Mouse (Mus musculus): Measurements from ENCODE around the gene Tmem45b.

Gene Tmem45b

DNA sequence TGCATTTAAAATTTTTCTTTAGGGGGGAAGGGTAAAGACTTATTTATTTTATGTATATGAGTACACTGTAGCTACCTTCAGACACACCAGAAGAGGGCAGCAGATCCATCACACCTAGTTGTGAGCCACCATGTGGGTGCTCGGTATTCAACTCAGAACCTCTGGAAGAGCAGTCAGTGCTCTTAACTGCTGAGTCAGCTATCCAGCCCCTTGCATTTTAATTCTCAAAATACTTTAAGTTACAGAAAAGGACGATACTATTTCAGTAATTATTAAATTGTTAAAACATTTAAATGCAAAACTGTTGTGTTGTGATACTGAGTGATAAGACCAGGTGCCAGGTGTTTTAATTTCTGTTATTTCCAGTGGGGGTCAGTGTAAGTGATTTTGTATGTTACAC, 60.0 kb downstream of the Tmem45b start:
- no peak for DNase-seq (ENCODE audit: low spot score in 2 of 2)

DNA sequence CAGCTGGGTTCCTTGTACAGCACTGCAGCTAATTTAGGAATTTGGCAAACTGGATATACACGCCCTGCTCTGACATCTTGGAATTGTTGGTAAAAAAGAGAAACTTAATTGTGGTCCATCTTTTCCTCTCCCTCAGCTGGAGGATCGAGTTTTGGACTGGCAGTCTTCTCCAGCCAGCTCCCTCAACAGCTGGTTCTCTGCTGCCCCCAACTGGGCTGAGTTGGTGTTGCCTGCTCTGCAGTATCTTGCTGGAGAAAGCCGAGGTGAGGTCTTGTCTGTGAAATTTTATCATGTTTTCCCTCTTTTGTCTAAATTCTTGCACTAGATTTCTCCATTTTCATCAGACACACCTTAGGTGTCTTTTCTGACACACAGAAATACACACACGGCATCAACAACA, 63.8 kb downstream of the Tmem45b start:
- DNase-seq (ENCODE audit: low spot score in 2 of 2), result peak; percentile 37 to 71

DNA sequence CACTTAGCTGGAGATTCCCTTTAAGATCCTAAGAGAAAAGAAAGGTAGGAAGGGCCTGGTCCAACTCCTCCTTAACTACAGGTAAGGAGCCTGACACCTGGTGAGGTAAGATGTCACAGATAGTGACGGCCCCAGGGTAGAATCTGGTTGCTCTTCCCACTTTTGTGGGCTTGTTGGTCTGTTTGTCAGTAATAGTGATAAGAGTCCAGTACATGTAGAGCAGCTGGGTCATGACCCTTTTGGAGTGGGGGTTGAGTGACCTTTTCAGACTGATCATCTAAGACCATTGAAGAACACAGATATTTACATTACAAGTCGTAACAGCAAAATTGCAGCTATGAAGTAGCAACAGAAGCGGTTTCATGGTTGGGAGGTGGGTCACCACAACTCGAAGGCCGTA, 77.1 kb downstream of the Tmem45b start:
- no peak for DNase-seq (ENCODE audit: low spot score in 2 of 2)

DNA sequence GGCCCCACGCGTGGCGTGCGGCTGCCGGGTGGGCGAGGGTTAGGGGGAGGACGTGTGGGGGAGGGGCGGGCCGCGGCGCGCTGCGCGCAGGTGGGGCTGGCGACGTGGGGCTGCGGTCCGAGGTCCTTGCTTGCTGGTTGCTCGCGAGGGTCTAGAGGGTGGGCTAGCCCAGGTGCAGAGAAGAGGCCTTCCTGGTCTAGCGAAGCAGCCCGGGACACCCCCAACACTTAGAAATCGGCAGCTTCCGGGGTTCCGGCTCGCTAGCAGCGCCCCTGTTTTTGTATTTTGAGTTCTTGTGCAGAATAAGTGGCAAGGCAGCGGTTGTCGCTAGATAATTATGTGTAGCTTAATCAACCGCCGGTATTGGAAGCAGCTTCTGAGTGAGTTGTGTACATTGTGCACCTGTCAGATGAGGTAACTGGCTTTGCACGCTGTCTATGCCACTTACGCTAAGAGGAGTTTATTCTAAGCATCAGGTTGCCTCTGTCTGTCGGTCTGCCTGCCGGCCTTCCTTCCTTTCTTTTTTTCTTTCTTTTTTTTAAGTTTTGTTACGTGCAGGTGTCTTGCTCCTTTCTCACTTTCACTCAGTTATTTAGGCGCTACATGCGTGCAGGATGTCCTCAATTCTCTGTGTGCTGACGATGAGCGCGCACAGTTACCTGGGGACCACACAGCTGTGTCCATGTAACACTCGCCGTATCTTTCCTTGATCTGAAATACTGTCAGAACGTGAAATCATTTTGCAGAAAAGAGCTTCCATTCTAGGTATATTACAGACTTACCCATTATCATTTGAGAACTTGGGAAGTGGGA, 77.7 kb downstream of the Tmem45b start:
- DNase-seq (ENCODE audit: low spot score in 2 of 2), result peak; percentile 14 to 28

DNA sequence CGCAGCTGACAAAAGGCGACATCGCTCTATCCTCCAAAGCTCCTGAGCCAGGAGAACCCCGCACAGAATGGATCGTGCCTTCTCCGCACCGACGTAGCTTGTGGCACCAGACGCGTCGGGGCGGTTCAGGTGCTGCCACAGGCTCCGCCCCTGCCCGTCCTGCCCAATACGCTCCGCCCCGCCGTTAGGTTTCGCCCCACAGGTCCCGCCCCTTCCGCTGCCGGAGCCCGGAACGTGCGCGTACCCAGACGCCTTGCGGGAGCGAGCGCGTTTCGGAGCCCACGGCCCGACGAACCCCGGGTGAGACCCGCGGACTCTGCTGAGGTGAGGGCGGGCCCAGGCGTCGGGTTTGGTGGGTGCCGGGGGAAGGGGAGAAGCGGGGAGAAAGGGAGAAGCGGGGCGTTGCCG, 78.3 kb downstream of the Tmem45b start, which contains the start of gene Nfrkb:
TSS of gene Nfrkb (plus strand) at position 246 of the 408 bp plus-strand sequence.
- peak; percentile 96 to 98 for DNase-seq (ENCODE audit: low spot score in 2 of 2)

DNA sequence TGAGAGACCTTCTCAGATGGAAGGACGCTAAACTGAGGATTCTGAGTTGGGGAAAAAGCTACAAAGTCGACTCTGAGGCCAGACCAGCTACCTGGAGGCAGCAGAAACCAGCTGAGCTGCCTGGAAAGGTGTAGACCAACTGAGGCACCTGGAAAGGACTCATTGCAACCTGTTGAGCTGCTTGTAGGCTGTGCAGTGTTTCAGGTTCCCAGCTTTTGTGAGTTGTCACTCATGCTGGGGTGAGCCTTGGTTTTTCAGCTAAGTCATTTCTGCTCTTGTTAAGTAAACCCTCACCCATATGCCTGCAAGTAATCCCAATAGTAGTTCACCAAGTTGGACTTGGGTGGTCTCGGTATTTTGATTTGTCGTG, 78.8 kb downstream of the Tmem45b start:
- no peak for DNase-seq (ENCODE audit: low spot score in 2 of 2)

DNA sequence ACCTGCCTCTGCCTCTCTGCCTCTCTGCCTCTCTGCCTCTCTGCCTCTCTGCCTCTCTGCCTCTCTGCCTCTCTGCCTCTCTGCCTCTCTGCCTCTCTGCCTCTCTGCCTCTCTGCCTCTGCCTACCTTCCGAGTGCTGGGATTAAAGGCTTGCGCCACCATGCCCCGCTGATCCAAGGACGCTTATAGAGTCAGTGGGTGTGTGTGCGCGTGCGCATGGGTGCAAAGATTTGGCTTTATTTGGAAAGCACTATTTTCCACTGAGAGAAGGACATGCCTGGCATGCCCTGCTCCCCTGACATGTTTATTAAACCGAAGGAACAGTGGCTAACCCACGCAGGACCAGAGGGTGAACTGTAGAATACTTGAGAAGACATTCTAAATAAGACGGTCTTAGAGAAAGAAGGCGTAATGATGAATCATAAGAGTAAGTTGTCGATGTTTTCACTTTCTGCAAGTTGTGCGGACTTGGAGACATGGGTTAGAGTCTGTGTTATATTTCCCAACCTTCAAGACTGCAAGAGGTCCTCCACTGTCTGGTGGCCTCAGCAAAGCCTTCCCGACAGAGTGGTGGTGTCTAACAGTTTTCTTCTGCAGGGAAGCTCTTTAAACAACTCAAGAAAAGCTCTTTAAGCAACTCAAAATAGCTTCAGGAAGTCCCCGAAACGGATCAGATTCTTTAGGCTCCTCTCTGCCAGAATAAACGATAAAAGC, 79.3 kb downstream of the Tmem45b start:
- DNase-seq (ENCODE audit: low spot score in 2 of 2), result no peak

DNA sequence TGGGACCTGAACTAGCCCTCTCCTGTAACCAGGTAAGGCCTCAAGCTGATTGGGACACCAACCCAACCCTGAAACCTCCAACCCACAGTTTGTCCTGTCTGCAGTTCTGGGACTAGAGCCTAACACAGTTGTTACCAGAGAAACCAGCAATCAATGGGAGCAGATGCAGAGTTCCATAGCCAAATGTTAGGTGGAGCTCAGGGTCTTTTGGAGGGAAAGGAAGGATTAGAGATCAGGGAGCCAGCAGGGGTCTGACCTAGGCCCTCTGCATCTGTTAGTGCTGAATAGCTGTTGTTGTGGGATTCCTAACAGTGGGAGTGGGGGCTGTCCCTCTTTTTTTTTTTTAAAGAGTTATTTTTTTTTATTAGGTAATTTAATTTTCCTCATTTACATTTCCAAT, 87.6 kb downstream of the Tmem45b start:
- no peak for DNase-seq (ENCODE audit: low spot score in 2 of 2)
